Mouse (Mus musculus): ENCODE results near the gene Dnajc6.

Gene Dnajc6

GRCm38 (mm10) chr4:101647196-101647905, 150.9 kb downstream of the Dnajc6 start, which contains the start of gene Leprot:
Leprot (plus strand) TSS chr4:101647718.
- DNase-seq = peak; percentile 99 to 100

GRCm38 (mm10) chr4:101647976-101648642, 151.7 kb downstream of the Dnajc6 start:
- DNase-seq = peak in 1 of 2 experiments; percentile 53

- DNase-seq = no peak
Measured at GRCm38 (mm10) chr4:101648745-101649144, 152.3 kb downstream of the Dnajc6 start.

- DNase-seq = no peak
Measured at GRCm38 (mm10) chr4:101650961-101651360, 154.5 kb downstream of the Dnajc6 start.

GRCm38 (mm10) chr4:101654256-101654655, 157.8 kb downstream of the Dnajc6 start:
- no peak for DNase-seq

GRCm38 (mm10) chr4:101654788-101655414, 158.5 kb downstream of the Dnajc6 start:
- no peak for DNase-seq

- no peak for DNase-seq
Measured at GRCm38 (mm10) chr4:101655415-101655790, 159.0 kb downstream of the Dnajc6 start.

GRCm38 (mm10) chr4:101656056-101656455, 159.6 kb downstream of the Dnajc6 start:
- peak; percentile 17 to 60 for DNase-seq

- no peak for DNase-seq
Measured at GRCm38 (mm10) chr4:101656956-101657570, 160.6 kb downstream of the Dnajc6 start.

- DNase-seq = peak in 1 of 2 experiments; percentile 68
Measured at GRCm38 (mm10) chr4:101664160-101664750, 167.8 kb downstream of the Dnajc6 start.

- no peak for DNase-seq
Measured at GRCm38 (mm10) chr4:101664766-101665165, 168.3 kb downstream of the Dnajc6 start.

- DNase-seq = peak; percentile 29 to 59
Measured at GRCm38 (mm10) chr4:101669161-101669560, 172.7 kb downstream of the Dnajc6 start.

GRCm38 (mm10) chr4:101669811-101670210, 173.4 kb downstream of the Dnajc6 start:
- no peak for DNase-seq

- no peak for DNase-seq
Measured at GRCm38 (mm10) chr4:101674790-101675189, 178.3 kb downstream of the Dnajc6 start.

GRCm38 (mm10) chr4:101675726-101676125, 179.3 kb downstream of the Dnajc6 start:
- DNase-seq = peak; percentile 61 to 78

- DNase-seq = no peak
Measured at GRCm38 (mm10) chr4:101682620-101683019, 186.2 kb downstream of the Dnajc6 start.

- no peak for DNase-seq
Measured at GRCm38 (mm10) chr4:101683086-101683485, 186.6 kb downstream of the Dnajc6 start.

- DNase-seq = no peak
Measured at GRCm38 (mm10) chr4:101684821-101685220, 188.4 kb downstream of the Dnajc6 start.

- no peak for DNase-seq
Measured at GRCm38 (mm10) chr4:101686227-101686810, 189.9 kb downstream of the Dnajc6 start.

GRCm38 (mm10) chr4:101689241-101689640, 192.8 kb downstream of the Dnajc6 start:
- no peak for DNase-seq

GRCm38 (mm10) chr4:101689645-101690044, 193.2 kb downstream of the Dnajc6 start:
- no peak for DNase-seq

All from kidney, postnatal 25 days (tissue).